Mouse (Mus musculus) intestine, embryonic 15.5 days (tissue): ENCODE measurements around the gene Rnd2. TPM values are rescaled to one million over a fixed set of nuclear protein-coding genes. Genes with fewer than 3 reads are reported as not detected.
A peak's percentile ranks its signal among the peaks of the same experiment; 100 is the strongest.
"Not testable (repeated sequence)": the region's sequence is repeated elsewhere in the genome, so short reads cannot be mapped to it uniquely, and the experiment has no call there.

Experiments used
- ATAC-seq: fragments of 200-750 bp; cut with Nextera tagmentation; 2 replicates; pipeline ENCODE4 v1.8.0; 2017; ENCODE audit warnings: moderate TSS enrichment, moderate library complexity
- H3K27ac ChIP-seq: fragments of 300-500 bp; sonication (generic); 2 replicates; pipeline ENCODE4 v1.5.1; 2015; ENCODE audit warnings: mild to moderate bottlenecking, inconsistent platforms
- H3K27me3 ChIP-seq: fragments of 300-500 bp; sonication (generic); replicated peaks from 2 replicates; pipeline ENCODE4 v1.6.1; 2015; ENCODE audit warnings: inconsistent platforms
- H3K36me3 ChIP-seq: fragments of 300-500 bp; sonication (generic); 2 replicates; pipeline ENCODE4 v1.6.1; 2015; ENCODE audit warnings: inconsistent platforms
- H3K4me1 ChIP-seq: fragments of 300-500 bp; sonication (generic); replicated peaks from 2 replicates; pipeline ENCODE4 v1.6.1; 2015; ENCODE audit warnings: inconsistent platforms
- H3K4me2 ChIP-seq: fragments of 300-500 bp; sonication (generic); replicated peaks from 2 replicates; pipeline ENCODE4 v1.6.1; 2015; ENCODE audit warnings: mild to moderate bottlenecking, inconsistent platforms
- H3K4me3 ChIP-seq: fragments of 300-500 bp; sonication (generic); replicated peaks from 2 replicates; pipeline ENCODE4 v1.5.1; 2015; ENCODE audit warnings: inconsistent platforms
- H3K9ac ChIP-seq: fragments of 300-500 bp; sonication (generic); 2 replicates; pipeline ENCODE4 v1.6.1; 2015; ENCODE audit warnings: inconsistent platforms
- H3K9me3 ChIP-seq: fragments of 300-500 bp; sonication (generic); 2 replicates; pipeline ENCODE4 v1.6.1; 2016; ENCODE audit warnings: inconsistent platforms
- WGBS: fragments of 180-500 bp; shearing (Covaris S2); methylation state at CpG from one replicate; pipeline ENCODE4 v1.1.7; 2015; 5-methylcytosine and 5-hydroxymethylcytosine counted together
- polyA plus RNA-seq: library from polyadenylated mRNA; unstranded; fragments of >200 nt; fragmentation: Nextera tagmentation; extraction: Ambion mirVana; gene quantifications from 2 replicates; pipeline ENCODE4 v1.2.1, GENCODE M21; 2015

The Rnd2 gene
- polyA plus RNA-seq, 1 experiment from 2014 or later, result 23.7 TPM

- peak overlapping the region; percentile 56 for H3K9ac ChIP-seq
- no peak for ATAC-seq
- no peaks in the 10 kb centered on the region for H3K27me3 ChIP-seq
- H3K4me1 ChIP-seq, result peaks cover 2% of the 10 kb centered on the region
- H3K4me2 ChIP-seq, result peak overlapping the region; percentile 69
- no peaks in the 10 kb centered on the region for H3K9me3 ChIP-seq
- H3K36me3 ChIP-seq, result peaks cover 15% of the 10 kb centered on the region
- 72% methylated on average over 4 of the region's 4 CpGs for WGBS
- peak overlapping the region; percentile 54 for H3K4me3 ChIP-seq
- peak overlapping the region; percentile 68; the same call in 1 of the 2 replicates for H3K27ac ChIP-seq
Measured at GRCm38 (mm10) chr11:101448899-101449298, 15.9 kb upstream of the Rnd2 start.

- not testable (repeated sequence) for H3K4me1 ChIP-seq, H3K27me3 ChIP-seq, H3K4me2 ChIP-seq, H3K36me3 ChIP-seq, H3K4me3 ChIP-seq, ATAC-seq, H3K27ac ChIP-seq, H3K9ac ChIP-seq, H3K9me3 ChIP-seq
- WGBS, result 75% methylated on average over 4 of the region's 4 CpGs
Measured at GRCm38 (mm10) chr11:101449596-101449995, 15.2 kb upstream of the Rnd2 start.

- H3K9me3 ChIP-seq, result no peaks in the 10 kb centered on the region
- H3K4me1 ChIP-seq, result no peaks in the 10 kb centered on the region; the same call in 1 of the 2 replicates
- no peaks in the 10 kb centered on the region for H3K27me3 ChIP-seq
- H3K27ac ChIP-seq, result no peak overlapping the region
- 0 out of 2 replicates have a peak, but pooled peaks cover 3% of the 10 kb centered on the region for H3K36me3 ChIP-seq
- ATAC-seq, result no peak
- H3K9ac ChIP-seq, result no peak overlapping the region
- no peak overlapping the region for H3K4me3 ChIP-seq
- no peak overlapping the region for H3K4me2 ChIP-seq
- WGBS, result 75% methylated on average over 3 of the region's 3 CpGs
Measured at GRCm38 (mm10) chr11:101450394-101450793, 14.4 kb upstream of the Rnd2 start.

- Histone ChIP-seq H3K36me3 (no peaks in the 10 kb centered on the region), H3K9me3 (no peaks in the 10 kb centered on the region), H3K27ac (0 out of 2 replicates have a peak overlapping the region, but pooled peaks have one; percentile 3), H3K4me1 (no peaks in the 10 kb centered on the region; the same call in 1 of the 2 replicates), H3K9ac (no peak overlapping the region), H3K4me3 (no peak overlapping the region), H3K27me3 (no peaks in the 10 kb centered on the region), H3K4me2 (no peak overlapping the region)
- WGBS, result 84% methylated on average over 10 of the region's 10 CpGs
- ATAC-seq, result no peak
Measured at GRCm38 (mm10) chr11:101451536-101451935, 13.3 kb upstream of the Rnd2 start.

- 0 out of 2 replicates have a peak overlapping the region, but pooled peaks have one; percentile 3 for H3K27ac ChIP-seq
Measured at GRCm38 (mm10) chr11:101452093-101452774, 12.6 kb upstream of the Rnd2 start.

GRCm38 (mm10) chr11:101454702-101455101 is 10.1 kb upstream of the Rnd2 start:
- no peaks in the 10 kb centered on the region; the same call in 1 of the 2 replicates for H3K36me3 ChIP-seq
- H3K4me3 ChIP-seq, result no peak overlapping the region
- no peak for ATAC-seq
- H3K9ac ChIP-seq, result no peak overlapping the region
- peaks cover 8% of the 10 kb centered on the region for H3K4me1 ChIP-seq
- H3K27me3 ChIP-seq, result no peaks in the 10 kb centered on the region
- H3K27ac ChIP-seq, result no peak overlapping the region
- WGBS, result 76% methylated on average over 6 of the region's 6 CpGs
- H3K9me3 ChIP-seq, result no peaks in the 10 kb centered on the region
- H3K4me2 ChIP-seq, result no peak overlapping the region

More at GRCm38 (mm10) chr11:101452093-101452774, 12.6 kb upstream of the Rnd2 start:
- 64% methylated on average over 10 of the region's 10 CpGs for WGBS
- Histone ChIP-seq H3K27me3 (no peaks in the 10 kb centered on the region), H3K4me1 (no peaks in the 10 kb centered on the region; the same call in 1 of the 2 replicates), H3K9ac (no peak overlapping the region), H3K36me3 (no peaks in the 10 kb centered on the region; the same call in 1 of the 2 replicates), H3K9me3 (no peaks in the 10 kb centered on the region), H3K4me2 (0 out of 2 replicates have a peak overlapping the region, but pooled peaks have one; percentile 0), H3K4me3 (no peak overlapping the region)
- ATAC-seq, result peak; percentile 39

- no peak overlapping the region for H3K27ac ChIP-seq
- WGBS, result 67% methylated on average over 7 of the region's 7 CpGs
- no peak overlapping the region for H3K4me2 ChIP-seq
- H3K4me1 ChIP-seq, result peaks cover 8% of the 10 kb centered on the region
- no peak overlapping the region for H3K4me3 ChIP-seq
- H3K9ac ChIP-seq, result no peak overlapping the region
- peaks cover 3% of the 10 kb centered on the region; the same call in 1 of the 2 replicates for H3K36me3 ChIP-seq
- ATAC-seq, result no peak
- H3K9me3 ChIP-seq, result no peaks in the 10 kb centered on the region
- no peaks in the 10 kb centered on the region for H3K27me3 ChIP-seq
Measured at GRCm38 (mm10) chr11:101455627-101456026, 9.2 kb upstream of the Rnd2 start.

GRCm38 (mm10) chr11:101457631-101458030 is 7.2 kb upstream of the Rnd2 start:
- ATAC-seq, result no peak
- no peak overlapping the region for H3K4me2 ChIP-seq
- H3K9me3 ChIP-seq, result no peaks in the 10 kb centered on the region
- H3K4me3 ChIP-seq, result no peak overlapping the region
- no peak overlapping the region for H3K27ac ChIP-seq
- H3K9ac ChIP-seq, result no peak overlapping the region
- peaks cover 16% of the 10 kb centered on the region for H3K4me1 ChIP-seq
- peaks cover 8% of the 10 kb centered on the region; the same call in 1 of the 2 replicates for H3K36me3 ChIP-seq
- no peaks in the 10 kb centered on the region for H3K27me3 ChIP-seq
- WGBS, result 92% methylated on average over 9 of the region's 9 CpGs

- no peak for ATAC-seq
- no peak overlapping the region for H3K4me3 ChIP-seq
- no peak overlapping the region for H3K9ac ChIP-seq
- H3K36me3 ChIP-seq, result peaks cover 8% of the 10 kb centered on the region; the same call in 1 of the 2 replicates
- H3K27ac ChIP-seq, result no peak overlapping the region
- WGBS, result 83% methylated on average over 12 of the region's 12 CpGs
- H3K9me3 ChIP-seq, result no peaks in the 10 kb centered on the region
- peaks cover 19% of the 10 kb centered on the region for H3K4me1 ChIP-seq
- H3K4me2 ChIP-seq, result no peak overlapping the region
- H3K27me3 ChIP-seq, result no peaks in the 10 kb centered on the region
Measured at GRCm38 (mm10) chr11:101458217-101458616, 6.6 kb upstream of the Rnd2 start.

- 55% methylated on average over 6 of the region's 6 CpGs for WGBS
- H3K4me2 ChIP-seq, result no peak overlapping the region
- no peaks in the 10 kb centered on the region for H3K27me3 ChIP-seq
- no peak overlapping the region for H3K9ac ChIP-seq
- no peak for ATAC-seq
- H3K27ac ChIP-seq, result no peak overlapping the region; the same call in 1 of the 2 replicates
- H3K4me3 ChIP-seq, result no peak overlapping the region
- peaks cover 8% of the 10 kb centered on the region; the same call in 1 of the 2 replicates for H3K36me3 ChIP-seq
- H3K9me3 ChIP-seq, result no peaks in the 10 kb centered on the region
- peaks cover 28% of the 10 kb centered on the region for H3K4me1 ChIP-seq
Measured at GRCm38 (mm10) chr11:101459716-101460115, 5.1 kb upstream of the Rnd2 start.

- Histone ChIP-seq H3K27ac (no peak overlapping the region), H3K36me3 (peaks cover 8% of the 10 kb centered on the region; the same call in 1 of the 2 replicates), H3K4me1 (peaks cover 28% of the 10 kb centered on the region), H3K27me3 (no peaks in the 10 kb centered on the region), H3K9ac (no peak overlapping the region), H3K4me3 (no peak overlapping the region), H3K4me2 (no peak overlapping the region), H3K9me3 (no peaks in the 10 kb centered on the region)
- 82% methylated on average over 15 of the region's 15 CpGs for WGBS
- ATAC-seq, result no peak
Measured at GRCm38 (mm10) chr11:101460321-101460720, 4.5 kb upstream of the Rnd2 start.

GRCm38 (mm10) chr11:101462141-101462540 is 2.7 kb upstream of the Rnd2 start:
- no peak overlapping the region for H3K9ac ChIP-seq
- no peak for ATAC-seq
- H3K27ac ChIP-seq, result no peak overlapping the region
- peaks cover 30% of the 10 kb centered on the region for H3K4me1 ChIP-seq
- 85% methylated on average over 14 of the region's 14 CpGs for WGBS
- peaks cover 8% of the 10 kb centered on the region; the same call in 1 of the 2 replicates for H3K36me3 ChIP-seq
- no peaks in the 10 kb centered on the region for H3K9me3 ChIP-seq
- no peak overlapping the region for H3K4me3 ChIP-seq
- no peaks in the 10 kb centered on the region for H3K27me3 ChIP-seq
- no peak overlapping the region; the same call in 1 of the 2 replicates for H3K4me2 ChIP-seq
